Mouse (Mus musculus): ENCODE data around the gene Cog2. TPM values are rescaled to one million over a fixed set of nuclear protein-coding genes. Genes with fewer than 3 reads are reported as not detected.

Cog2 gene
- polyA plus RNA-seq, 1 experiment from 2014 or later, result 32.5 TPM

GRCm38 (mm10) chr8:124548187-124548586, 27.6 kb downstream of the Cog2 start:
- no peak for ATAC-seq (ENCODE audit: low FRiP score)
- no peaks in the 10 kb centered on the region for H3K4me1 ChIP-seq (replicated peaks; ENCODE audit: control insufficient read depth, insufficient read depth, low read length)
- H3K27me3 ChIP-seq (ENCODE audit: control insufficient read depth, insufficient read depth, low read length), result no peaks in the 10 kb centered on the region
- no peak overlapping the region for H3K4me3 ChIP-seq (replicated peaks; ENCODE audit: low read length)
- no peak overlapping the region for H3K27ac ChIP-seq
- H3K4me2 ChIP-seq (replicated peaks), result no peak overlapping the region
- no peak for DNase-seq (ENCODE audit: low spot score)
- no peak overlapping the region for H3K9ac ChIP-seq
- H3K9me3 ChIP-seq (ENCODE audit: control insufficient read depth, low read length), result no peaks in the 10 kb centered on the region
- WGBS, result 87% methylated on average over 1 of the region's 1 CpGs
- H3K36me3 ChIP-seq (replicated peaks; ENCODE audit: control insufficient read depth, insufficient read depth), result peaks cover 95% of the 10 kb centered on the region

DNA sequence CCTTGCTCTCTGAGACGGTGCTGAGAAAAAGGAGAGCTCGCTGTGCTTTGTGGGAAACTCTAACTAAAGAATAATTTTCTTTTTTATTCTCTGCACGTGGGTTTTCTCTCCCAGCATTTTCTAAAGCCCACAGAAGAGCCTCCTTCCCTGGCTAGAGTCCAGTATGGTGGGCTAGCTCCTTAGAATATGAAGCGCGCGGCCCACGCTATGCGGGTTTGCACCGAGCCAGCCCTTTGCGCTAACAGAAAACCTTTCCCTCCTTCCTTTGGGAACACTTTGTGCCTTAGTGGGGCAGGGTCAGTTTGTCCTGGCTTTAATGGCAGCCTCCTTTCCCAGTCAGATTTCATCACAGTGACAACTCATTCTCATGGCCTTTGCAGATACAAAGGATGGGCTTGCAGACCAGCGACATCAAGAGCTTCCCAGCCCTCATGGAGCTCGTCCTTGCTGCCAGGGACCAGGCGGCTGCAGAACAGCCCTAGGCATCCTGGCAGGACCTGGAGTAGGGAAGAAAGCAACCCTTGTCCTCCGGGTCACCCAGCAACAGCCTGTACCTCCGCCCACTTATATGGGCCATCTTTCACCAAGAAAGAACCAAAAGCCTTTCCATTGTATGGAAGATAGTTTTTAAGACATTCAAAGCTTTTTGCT, 30.6 kb downstream of the Cog2 start:
- no peak overlapping the region for H3K9ac ChIP-seq
- no peaks in the 10 kb centered on the region; the same call in 1 of the 2 replicates for H3K4me1 ChIP-seq (replicated peaks; ENCODE audit: control insufficient read depth, insufficient read depth, low read length)
- H3K4me3 ChIP-seq (replicated peaks; ENCODE audit: low read length), result no peak overlapping the region
- no peaks in the 10 kb centered on the region for H3K9me3 ChIP-seq (ENCODE audit: control insufficient read depth, low read length)
- WGBS, result 86% methylated on average over 15 of the region's 15 CpGs
- no peak for ATAC-seq (ENCODE audit: low FRiP score)
- no peak for DNase-seq (ENCODE audit: low spot score)
- no peaks in the 10 kb centered on the region for H3K27me3 ChIP-seq (ENCODE audit: control insufficient read depth, insufficient read depth, low read length)
- H3K4me2 ChIP-seq (replicated peaks), result no peak overlapping the region
- no peak overlapping the region for H3K27ac ChIP-seq
- peaks cover 66% of the 10 kb centered on the region for H3K36me3 ChIP-seq (replicated peaks; ENCODE audit: control insufficient read depth, insufficient read depth)

DNA sequence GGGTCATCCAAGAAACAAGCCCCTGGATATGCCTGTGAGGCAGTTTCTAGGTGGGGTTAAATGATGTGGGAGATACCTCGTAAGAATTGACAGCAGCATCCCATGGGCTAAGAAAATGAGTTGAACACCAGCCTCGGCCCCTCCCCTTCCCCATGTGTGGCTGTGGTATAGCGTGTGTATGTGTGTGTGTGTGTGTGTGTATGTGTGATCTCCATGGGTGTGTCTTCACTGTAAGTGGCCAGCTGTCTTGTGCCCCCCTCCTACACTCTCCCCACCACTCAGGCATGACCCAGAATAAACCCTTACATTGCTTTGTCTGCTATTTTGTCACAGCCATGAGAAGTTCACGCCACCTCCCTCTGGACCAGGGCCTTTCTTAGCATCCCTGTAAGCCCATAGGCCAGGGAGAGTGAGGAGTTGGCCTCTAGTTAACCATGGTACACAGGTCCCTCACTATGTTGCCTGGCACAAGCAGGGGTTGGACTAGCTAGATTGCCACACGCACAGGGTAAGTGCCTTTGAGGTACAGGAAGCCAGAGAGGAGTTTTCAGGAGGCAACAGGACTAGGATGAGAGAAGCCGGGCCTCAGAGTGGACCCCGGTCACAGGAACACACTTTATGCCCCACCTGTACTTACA, 34.7 kb downstream of the Cog2 start:
- H3K27ac ChIP-seq, result no peak overlapping the region

DNA sequence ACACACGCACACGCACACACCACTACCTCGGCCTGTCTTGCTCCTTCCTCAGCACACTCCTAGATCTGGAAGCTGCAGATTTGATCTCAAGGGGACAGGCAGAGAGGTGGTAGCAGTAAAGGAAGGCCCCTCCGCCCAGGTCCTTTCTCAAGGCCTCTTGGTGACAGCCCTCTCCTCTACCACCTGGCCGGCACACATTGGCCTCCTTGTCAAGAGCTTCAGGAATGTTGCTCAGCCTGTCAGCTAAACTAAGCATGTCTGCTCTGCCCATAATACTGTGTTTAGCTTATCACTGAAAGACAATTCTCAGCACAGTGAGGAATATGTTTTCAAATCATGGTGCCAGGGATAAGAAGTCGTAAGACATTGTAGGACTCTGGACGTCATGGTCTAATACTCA, 35.6 kb downstream of the Cog2 start:
- no peak overlapping the region for H3K4me2 ChIP-seq (replicated peaks)
- H3K27ac ChIP-seq, result peak overlapping the region; percentile 2; the same call in 1 of the 2 replicates
- peaks cover 18% of the 10 kb centered on the region for H3K36me3 ChIP-seq (replicated peaks; ENCODE audit: control insufficient read depth, insufficient read depth)
- no peak overlapping the region for H3K9ac ChIP-seq
- ATAC-seq (ENCODE audit: low FRiP score), result no peak; the same call in 1 of the 2 replicates
- H3K4me3 ChIP-seq (replicated peaks; ENCODE audit: low read length), result no peak overlapping the region
- no peaks in the 10 kb centered on the region; the same call in 1 of the 2 replicates for H3K4me1 ChIP-seq (replicated peaks; ENCODE audit: control insufficient read depth, insufficient read depth, low read length)
- no peak for DNase-seq (ENCODE audit: low spot score)
- no peaks in the 10 kb centered on the region for H3K9me3 ChIP-seq (ENCODE audit: control insufficient read depth, low read length)
- 76% methylated on average over 7 of the region's 7 CpGs for WGBS
- H3K27me3 ChIP-seq (ENCODE audit: control insufficient read depth, insufficient read depth, low read length), result no peaks in the 10 kb centered on the region

More for the DNA sequence above, 34.7 kb downstream of the Cog2 start:
- Histone ChIP-seq H3K4me1 (replicated peaks; ENCODE audit: control insufficient read depth, insufficient read depth, low read length) (no peaks in the 10 kb centered on the region; the same call in 1 of the 2 replicates), H3K27me3 (ENCODE audit: control insufficient read depth, insufficient read depth, low read length) (no peaks in the 10 kb centered on the region), H3K9ac (no peak overlapping the region), H3K4me3 (replicated peaks; ENCODE audit: low read length) (no peak overlapping the region), H3K36me3 (replicated peaks; ENCODE audit: control insufficient read depth, insufficient read depth) (peaks cover 27% of the 10 kb centered on the region), H3K4me2 (replicated peaks) (no peak overlapping the region), H3K9me3 (ENCODE audit: control insufficient read depth, low read length) (no peaks in the 10 kb centered on the region)
- 87% methylated on average over 7 of the region's 7 CpGs for WGBS
- DNase-seq (ENCODE audit: low spot score) (no peak), ATAC-seq (ENCODE audit: low FRiP score) (no peak)

DNA sequence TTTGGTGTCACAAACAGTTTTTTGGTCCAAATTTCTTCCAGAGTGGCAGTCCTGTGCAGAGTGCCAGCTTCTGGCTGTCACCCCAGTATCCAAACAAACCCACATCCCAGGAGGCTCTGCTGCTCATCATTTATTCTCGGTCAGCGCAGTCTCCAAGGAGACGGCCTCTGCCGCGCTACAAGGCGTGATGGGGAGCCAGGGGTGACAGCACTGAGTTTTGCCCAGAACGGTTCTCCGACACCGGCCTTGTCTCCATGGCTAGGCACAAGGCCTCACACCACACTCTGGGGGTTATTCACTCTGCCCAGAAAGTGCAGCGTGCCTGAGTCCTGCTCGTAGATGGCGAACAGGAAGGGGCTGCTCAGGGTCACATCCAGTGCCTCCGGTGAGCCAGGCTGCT, 36.1 kb downstream of the Cog2 start:
- H3K27ac ChIP-seq, result no peak overlapping the region
- no peaks in the 10 kb centered on the region for H3K9me3 ChIP-seq (ENCODE audit: control insufficient read depth, low read length)
- H3K4me2 ChIP-seq (replicated peaks), result no peak overlapping the region
- peak; percentile 79; the same call in 1 of the 2 replicates for ATAC-seq (ENCODE audit: low FRiP score)
- no peak overlapping the region for H3K9ac ChIP-seq
- H3K36me3 ChIP-seq (replicated peaks; ENCODE audit: control insufficient read depth, insufficient read depth), result peaks cover 13% of the 10 kb centered on the region
- peak; percentile 62 for DNase-seq (ENCODE audit: low spot score)
- WGBS, result 25% methylated on average over 13 of the region's 13 CpGs
- H3K4me3 ChIP-seq (replicated peaks; ENCODE audit: low read length), result no peak overlapping the region
- no peaks in the 10 kb centered on the region; the same call in 1 of the 2 replicates for H3K4me1 ChIP-seq (replicated peaks; ENCODE audit: control insufficient read depth, insufficient read depth, low read length)
- no peaks in the 10 kb centered on the region for H3K27me3 ChIP-seq (ENCODE audit: control insufficient read depth, insufficient read depth, low read length)

DNA sequence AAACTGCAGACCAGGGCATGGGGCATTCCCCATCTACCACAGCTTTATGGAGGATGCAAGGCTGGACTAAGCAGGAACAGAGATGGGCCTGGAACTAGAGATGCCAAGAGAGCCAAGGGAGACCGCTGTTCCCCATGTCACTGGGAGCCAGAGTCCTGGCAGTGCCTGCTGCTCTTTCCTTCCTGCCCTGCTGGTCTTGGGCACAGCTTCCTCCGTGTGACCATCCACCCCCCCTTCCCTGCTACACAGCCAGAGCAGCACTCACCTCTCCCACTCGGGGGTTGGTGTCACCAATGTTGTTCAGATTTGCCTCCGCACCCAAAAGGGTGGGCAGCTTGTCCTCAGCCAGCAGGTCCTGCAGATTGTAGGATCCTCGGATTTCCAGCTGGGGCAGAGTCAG, 36.9 kb downstream of the Cog2 start:
- ATAC-seq (ENCODE audit: low FRiP score) (no peak), DNase-seq (ENCODE audit: low spot score) (no peak)
- H3K4me2 ChIP-seq (replicated peaks), result no peak overlapping the region
- H3K27ac ChIP-seq, result no peak overlapping the region
- 63% methylated on average over 5 of the region's 5 CpGs for WGBS
- no peaks in the 10 kb centered on the region for H3K9me3 ChIP-seq (ENCODE audit: control insufficient read depth, low read length)
- no peaks in the 10 kb centered on the region; the same call in 1 of the 2 replicates for H3K4me1 ChIP-seq (replicated peaks; ENCODE audit: control insufficient read depth, insufficient read depth, low read length)
- no peak overlapping the region for H3K4me3 ChIP-seq (replicated peaks; ENCODE audit: low read length)
- no peaks in the 10 kb centered on the region for H3K27me3 ChIP-seq (ENCODE audit: control insufficient read depth, insufficient read depth, low read length)
- no peak overlapping the region for H3K9ac ChIP-seq
- H3K36me3 ChIP-seq (replicated peaks; ENCODE audit: control insufficient read depth, insufficient read depth), result peaks cover 5% of the 10 kb centered on the region; the same call in 1 of the 2 replicates

DNA sequence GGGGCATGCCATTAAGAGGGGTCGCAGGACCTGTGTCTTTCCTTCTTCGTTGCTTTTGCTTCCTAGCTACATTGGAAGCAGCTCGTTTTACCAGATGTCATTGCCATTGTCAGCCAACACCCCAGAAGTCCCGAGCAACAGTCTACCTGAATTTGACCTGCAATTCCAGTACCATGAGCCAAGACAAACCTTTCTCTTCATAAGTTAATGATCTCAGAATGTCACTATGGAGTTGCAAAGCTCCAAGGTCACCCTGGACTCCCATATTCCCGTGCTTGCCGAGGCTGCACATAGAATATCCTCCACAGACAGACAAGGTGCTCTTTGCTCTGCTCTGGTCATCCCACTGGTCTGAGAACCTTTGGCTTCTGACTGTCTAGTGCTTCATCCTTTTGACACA, 46.6 kb downstream of the Cog2 start:
- 83% methylated on average over 6 of the region's 6 CpGs for WGBS
- ATAC-seq (ENCODE audit: low FRiP score), result no peak
- H3K4me1 ChIP-seq (replicated peaks; ENCODE audit: control insufficient read depth, insufficient read depth, low read length), result no peaks in the 10 kb centered on the region

DNA sequence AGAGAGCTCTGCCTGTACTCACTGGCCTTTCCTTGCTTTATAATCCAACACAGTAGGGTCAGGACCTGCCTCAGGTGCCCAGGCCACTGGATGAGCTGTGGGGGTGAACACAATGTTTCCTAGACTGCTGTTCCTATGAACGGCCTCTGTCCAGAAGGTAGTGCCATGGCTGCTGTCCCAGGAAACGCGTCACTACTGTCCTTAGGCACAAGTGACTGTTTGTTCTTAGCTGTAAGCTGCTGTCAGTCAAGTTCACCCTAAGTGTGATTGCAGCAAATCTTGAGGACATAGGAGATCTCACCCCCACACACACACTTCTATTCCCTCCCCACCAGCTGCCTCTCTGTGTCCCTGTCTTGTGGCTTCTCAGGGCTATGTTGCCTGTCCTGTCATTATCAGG, 47.0 kb downstream of the Cog2 start:
- Histone ChIP-seq H3K4me2 (replicated peaks) (no peak overlapping the region), H3K4me3 (replicated peaks; ENCODE audit: low read length) (no peak overlapping the region), H3K36me3 (replicated peaks; ENCODE audit: control insufficient read depth, insufficient read depth) (no peaks in the 10 kb centered on the region), H3K9me3 (ENCODE audit: control insufficient read depth, low read length) (no peaks in the 10 kb centered on the region), H3K27ac (no peak overlapping the region), H3K27me3 (ENCODE audit: control insufficient read depth, insufficient read depth, low read length) (no peaks in the 10 kb centered on the region), H3K4me1 (replicated peaks; ENCODE audit: control insufficient read depth, insufficient read depth, low read length) (no peaks in the 10 kb centered on the region), H3K9ac (no peak overlapping the region)
- no peak for DNase-seq (ENCODE audit: low spot score)
- no peak for ATAC-seq (ENCODE audit: low FRiP score)
- WGBS, result 81% methylated on average over 3 of the region's 3 CpGs

More for the DNA sequence above, 46.6 kb downstream of the Cog2 start:
- Histone ChIP-seq H3K4me3 (replicated peaks; ENCODE audit: low read length) (no peak overlapping the region), H3K27me3 (ENCODE audit: control insufficient read depth, insufficient read depth, low read length) (no peaks in the 10 kb centered on the region), H3K36me3 (replicated peaks; ENCODE audit: control insufficient read depth, insufficient read depth) (no peaks in the 10 kb centered on the region), H3K9me3 (ENCODE audit: control insufficient read depth, low read length) (no peaks in the 10 kb centered on the region), H3K4me2 (replicated peaks) (no peak overlapping the region), H3K9ac (no peak overlapping the region), H3K27ac (no peak overlapping the region)
- no peak for DNase-seq (ENCODE audit: low spot score)

DNA sequence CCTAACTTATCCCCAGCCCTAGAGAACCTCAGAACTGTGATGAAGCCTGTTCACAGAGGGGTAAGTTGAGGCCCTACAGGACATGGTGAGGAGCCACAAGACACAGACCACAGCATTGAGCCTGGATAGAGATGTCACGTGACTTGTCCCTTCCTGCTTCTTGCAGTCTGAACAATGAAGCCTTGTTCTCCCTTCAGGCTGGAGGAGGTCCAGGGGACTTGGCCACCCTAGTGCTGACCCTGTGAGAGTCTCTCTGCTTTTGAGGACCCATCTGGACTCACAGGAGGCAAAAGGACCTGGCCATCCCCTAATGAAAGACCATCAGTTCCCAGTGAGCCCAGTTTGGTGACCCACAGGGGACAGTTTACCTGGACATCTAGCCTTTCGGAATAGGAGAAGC, 48.5 kb downstream of the Cog2 start:
- Histone ChIP-seq H3K9ac (no peak overlapping the region), H3K9me3 (ENCODE audit: control insufficient read depth, low read length) (no peaks in the 10 kb centered on the region), H3K36me3 (replicated peaks; ENCODE audit: control insufficient read depth, insufficient read depth) (no peaks in the 10 kb centered on the region), H3K27me3 (ENCODE audit: control insufficient read depth, insufficient read depth, low read length) (no peaks in the 10 kb centered on the region), H3K4me3 (replicated peaks; ENCODE audit: low read length) (no peak overlapping the region), H3K27ac (no peak overlapping the region), H3K4me2 (replicated peaks) (no peak overlapping the region), H3K4me1 (replicated peaks; ENCODE audit: control insufficient read depth, insufficient read depth, low read length) (no peaks in the 10 kb centered on the region)
- WGBS, result 76% methylated on average over 2 of the region's 2 CpGs
- DNase-seq (ENCODE audit: low spot score) (no peak), ATAC-seq (ENCODE audit: low FRiP score) (no peak)
